Mouse (Mus musculus) embryonic facial prominence, embryonic 13.5 days (tissue): ENCODE measurements around the gene Ppp1cc. TPM values are rescaled to one million over a fixed set of nuclear protein-coding genes. Genes with fewer than 3 reads are reported as not detected.

Experiments
- ATAC-seq: fragments of 200-750 bp; cut with Nextera tagmentation; 2 replicates; pipeline ENCODE4 v1.8.0; 2017; ENCODE audit warnings: low read depth; ENCODE audit not compliant: insufficient number of reproducible peaks, insufficient read depth, low FRiP score, low TSS enrichment
- H3K27ac ChIP-seq: fragments of 300-500 bp; sonication (generic); 2 replicates; pipeline ENCODE4 v1.5.1; 2015; ENCODE audit warnings: moderate library complexity, mild to moderate bottlenecking, inconsistent platforms
- H3K27me3 ChIP-seq: fragments of 300-500 bp; sonication (generic); 2 replicates; pipeline ENCODE4 v1.6.1; 2015; ENCODE audit warnings: mild to moderate bottlenecking, inconsistent platforms
- H3K36me3 ChIP-seq: fragments of 300-500 bp; sonication (generic); 2 replicates; pipeline ENCODE4 v1.6.1; 2015; ENCODE audit warnings: mild to moderate bottlenecking, inconsistent platforms
- H3K4me1 ChIP-seq: fragments of 300-500 bp; sonication (generic); 2 replicates; pipeline ENCODE4 v1.6.1; 2015; ENCODE audit warnings: inconsistent platforms
- H3K4me2 ChIP-seq: fragments of 300-500 bp; sonication (generic); 2 replicates; pipeline ENCODE4 v1.6.1; 2015; ENCODE audit warnings: moderate library complexity, mild to moderate bottlenecking, inconsistent platforms
- H3K4me3 ChIP-seq: fragments of 300-500 bp; sonication (generic); 2 replicates; pipeline ENCODE4 v1.5.1; 2015; ENCODE audit warnings: mild to moderate bottlenecking, inconsistent platforms
- H3K9ac ChIP-seq: fragments of 300-500 bp; sonication (generic); 2 replicates; pipeline ENCODE4 v1.6.1; 2015; ENCODE audit warnings: mild to moderate bottlenecking, inconsistent platforms
- H3K9me3 ChIP-seq: fragments of 300-500 bp; sonication (generic); 2 replicates; pipeline ENCODE4 v1.6.1; 2016; ENCODE audit warnings: inconsistent platforms
- WGBS: fragments of 180-500 bp; shearing (Covaris S2); methylation state at CpG from one replicate; pipeline ENCODE4 v1.1.7; 2015; ENCODE audit warnings: mixed read lengths; 5-methylcytosine and 5-hydroxymethylcytosine counted together
- polyA plus RNA-seq: library from polyadenylated mRNA; unstranded; fragments of >200 nt; fragmentation: Nextera tagmentation; extraction: Ambion mirVana; gene quantifications from 2 replicates; pipeline ENCODE4 v1.2.1, GENCODE M21; 2015

Gene Ppp1cc
- polyA plus RNA-seq, result 237 and 249 TPM in 2 replicates

DNA sequence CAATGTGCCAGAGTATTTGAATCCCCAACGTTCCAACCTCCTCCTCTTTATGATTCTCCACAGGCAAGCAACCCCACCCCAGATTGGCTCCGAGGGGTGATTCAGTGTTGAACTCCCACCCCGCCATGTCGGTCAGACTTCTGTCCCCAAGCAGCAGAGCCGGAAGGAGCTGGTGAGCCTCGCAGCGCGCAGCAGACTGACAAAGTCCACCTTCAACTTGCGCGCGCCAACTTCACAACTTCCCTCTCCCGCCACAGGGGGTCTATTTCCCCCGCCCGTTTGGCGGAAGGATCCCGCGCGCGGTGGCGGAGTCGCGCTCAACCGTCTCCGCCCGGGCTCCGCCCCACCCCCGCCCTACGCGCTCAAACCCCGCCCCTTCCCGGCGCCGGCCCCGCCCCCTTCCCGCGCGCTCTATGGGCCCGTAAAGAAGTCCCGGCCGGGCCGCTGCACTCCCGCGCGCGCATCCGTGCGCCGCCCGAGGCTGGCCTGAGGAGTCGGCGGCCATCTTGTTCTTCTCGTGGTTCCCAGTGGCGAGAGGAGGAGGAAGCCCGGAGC, at the start of gene Ppp1cc:
Gene Ppp1cc (plus strand): TSS at position 452 of the 555 bp plus-strand sequence.
- peak within 1 kb of the TSS; percentile 92 for H3K4me3 ChIP-seq
- H3K9me3 ChIP-seq, result no peaks in the 10 kb centered on the region
- ATAC-seq, result peak; percentile 91
- H3K27ac ChIP-seq, result peak within 1 kb of the TSS; percentile 91
- no peaks in the 10 kb centered on the region for H3K27me3 ChIP-seq
- peaks cover 15% of the 10 kb centered on the region for H3K36me3 ChIP-seq
- H3K9ac ChIP-seq, result peak within 1 kb of the TSS; percentile 93
- under 1% methylated on average over 54 of the region's 54 CpGs for WGBS
- H3K4me2 ChIP-seq, result peak within 1 kb of the TSS; percentile 84
- H3K4me1 ChIP-seq, result peaks cover 50% of the 10 kb centered on the region

- no peak for ATAC-seq
- Histone ChIP-seq H3K36me3 (no peaks in the 10 kb centered on the region), H3K27me3 (no peaks in the 10 kb centered on the region), H3K4me2 (no peak overlapping the region), H3K27ac (no peak overlapping the region), H3K4me3 (no peak overlapping the region), H3K9ac (no peak overlapping the region), H3K4me1 (no peaks in the 10 kb centered on the region), H3K9me3 (no peaks in the 10 kb centered on the region)
- WGBS, result 51% methylated on average over 16 of the region's 16 CpGs
These were observed 48.6 kb upstream of the Ppp1cc start for GRCm38 (mm10) chr5:122109325-122110060.

GRCm38 (mm10) chr5:122110625-122111024, 47.5 kb upstream of the Ppp1cc start:
- no peak overlapping the region for H3K4me3 ChIP-seq
- no peak overlapping the region for H3K27ac ChIP-seq
- H3K27me3 ChIP-seq, result no peaks in the 10 kb centered on the region
- no peak overlapping the region for H3K9ac ChIP-seq
- no peak for ATAC-seq
- no peaks in the 10 kb centered on the region for H3K36me3 ChIP-seq
- no peaks in the 10 kb centered on the region for H3K9me3 ChIP-seq
- H3K4me1 ChIP-seq, result no peaks in the 10 kb centered on the region
- H3K4me2 ChIP-seq, result no peak overlapping the region
- 91% methylated on average over 13 of the region's 13 CpGs for WGBS

GRCm38 (mm10) chr5:122111091-122111932, 46.8 kb upstream of the Ppp1cc start:
- no peak overlapping the region for H3K27ac ChIP-seq
- no peak overlapping the region for H3K4me2 ChIP-seq
- WGBS, result 69% methylated on average over 26 of the region's 26 CpGs
- H3K9ac ChIP-seq, result 0 out of 2 replicates have a peak overlapping the region, but pooled peaks have one; percentile 27
- no peaks in the 10 kb centered on the region for H3K27me3 ChIP-seq
- H3K9me3 ChIP-seq, result no peaks in the 10 kb centered on the region
- no peaks in the 10 kb centered on the region for H3K4me1 ChIP-seq
- no peaks in the 10 kb centered on the region for H3K36me3 ChIP-seq
- no peak overlapping the region for H3K4me3 ChIP-seq
- no peak for ATAC-seq

- Histone ChIP-seq H3K4me2 (no peak overlapping the region), H3K27ac (no peak overlapping the region), H3K9me3 (no peaks in the 10 kb centered on the region), H3K36me3 (no peaks in the 10 kb centered on the region), H3K4me3 (no peak overlapping the region), H3K4me1 (no peaks in the 10 kb centered on the region), H3K27me3 (no peaks in the 10 kb centered on the region), H3K9ac (0 out of 2 replicates have a peak overlapping the region, but pooled peaks have one; percentile 27)
- no peak for ATAC-seq
- WGBS, result 43% methylated on average over 4 of the region's 4 CpGs
These were observed 46.2 kb upstream of the Ppp1cc start for GRCm38 (mm10) chr5:122111933-122112248.

DNA sequence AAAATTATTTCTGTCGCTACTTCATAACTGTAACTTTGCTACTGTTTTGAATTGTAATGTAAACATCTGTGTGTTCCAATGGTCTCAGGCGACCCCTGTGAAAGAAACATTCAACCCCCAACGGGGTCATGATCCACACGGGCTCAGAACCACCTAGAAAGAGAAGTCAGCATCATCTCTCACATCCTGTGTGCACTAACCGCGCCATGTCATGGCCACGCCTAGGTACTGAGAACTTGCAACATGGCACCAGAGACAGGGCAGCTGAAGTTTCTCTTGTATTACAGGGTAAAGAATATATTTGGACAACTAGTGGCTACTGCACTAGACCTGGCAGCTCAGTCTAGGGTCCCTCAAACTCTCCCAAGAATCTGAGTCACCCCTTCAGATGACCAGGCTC, 44.6 kb upstream of the Ppp1cc start:
- H3K27me3 ChIP-seq, result no peaks in the 10 kb centered on the region
- H3K9me3 ChIP-seq, result no peaks in the 10 kb centered on the region
- no peak overlapping the region for H3K4me2 ChIP-seq
- H3K9ac ChIP-seq, result no peak overlapping the region
- no peaks in the 10 kb centered on the region for H3K36me3 ChIP-seq
- 77% methylated on average over 7 of the region's 7 CpGs for WGBS
- no peaks in the 10 kb centered on the region for H3K4me1 ChIP-seq
- H3K4me3 ChIP-seq, result no peak overlapping the region
- no peak overlapping the region for H3K27ac ChIP-seq
- no peak for ATAC-seq

DNA sequence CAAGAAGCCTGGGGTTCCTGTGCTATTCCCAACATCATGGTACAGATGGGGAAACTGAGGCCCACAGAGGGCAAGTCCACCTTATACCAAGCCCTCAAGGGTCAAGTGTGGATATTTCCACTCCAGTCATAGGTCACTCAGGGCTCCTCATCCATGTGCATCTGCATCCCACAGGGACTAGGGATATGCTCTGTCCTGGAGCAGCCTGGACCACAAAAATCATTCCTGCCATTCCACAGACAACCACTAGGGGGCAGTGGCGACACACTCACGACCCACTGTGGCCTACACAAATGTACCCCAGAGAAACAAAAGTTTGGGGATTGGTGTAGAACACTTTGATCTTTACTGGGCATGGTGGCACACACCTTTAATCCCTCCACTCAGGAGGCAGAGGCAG, 43.9 kb upstream of the Ppp1cc start:
- no peak for ATAC-seq
- no peaks in the 10 kb centered on the region for H3K27me3 ChIP-seq
- no peak overlapping the region for H3K4me2 ChIP-seq
- no peaks in the 10 kb centered on the region for H3K4me1 ChIP-seq
- no peaks in the 10 kb centered on the region for H3K36me3 ChIP-seq
- no peak overlapping the region for H3K4me3 ChIP-seq
- no peak overlapping the region for H3K9ac ChIP-seq
- H3K9me3 ChIP-seq, result no peaks in the 10 kb centered on the region
- H3K27ac ChIP-seq, result no peak overlapping the region
- 3% methylated on average over 2 of the region's 2 CpGs for WGBS

DNA sequence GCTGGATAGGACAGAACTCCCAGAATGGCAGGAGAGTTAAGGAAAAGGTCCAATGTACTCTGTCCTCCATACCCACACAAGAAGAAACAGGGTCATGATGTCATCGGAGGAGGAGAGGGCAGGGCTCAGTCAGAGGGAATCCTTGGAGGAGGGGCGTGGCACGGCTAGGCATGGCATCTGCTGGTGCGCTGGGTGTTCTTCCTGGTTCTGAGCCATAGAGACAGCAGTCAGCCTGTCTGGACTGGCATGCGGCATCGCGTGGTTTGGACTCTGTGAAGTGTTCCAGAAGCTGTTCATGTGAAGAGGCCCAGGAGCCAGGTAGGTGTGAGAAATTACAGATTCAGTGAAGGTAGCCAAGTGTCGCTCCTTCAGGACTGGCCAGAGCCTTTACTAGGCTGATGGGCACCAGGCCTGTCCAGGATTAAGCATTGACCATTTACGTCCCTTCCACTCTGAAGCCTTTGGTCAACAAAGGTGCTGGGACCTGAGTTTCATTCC, 42.8 kb upstream of the Ppp1cc start:
- ATAC-seq, result no peak
- H3K4me2 ChIP-seq, result no peak overlapping the region
- 94% methylated on average over 9 of the region's 9 CpGs for WGBS

DNA sequence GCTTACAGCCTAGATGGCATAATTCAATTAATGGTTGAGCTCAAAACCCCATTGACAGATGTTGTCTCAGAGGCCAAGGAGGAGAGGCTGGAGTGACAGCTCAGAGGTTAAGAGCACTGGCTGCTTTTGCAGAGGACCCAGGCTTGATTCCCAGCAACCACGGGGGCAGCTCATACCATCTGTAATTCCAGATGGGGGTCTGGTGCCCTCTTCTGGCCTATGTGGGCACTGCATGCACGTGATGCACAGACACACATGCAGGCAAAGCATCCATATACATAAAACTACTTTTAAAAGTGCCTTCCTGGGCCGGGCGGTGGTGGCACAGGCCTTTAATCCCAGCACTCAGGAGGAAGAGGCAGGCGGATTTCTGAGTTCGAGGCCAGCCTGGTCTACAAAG, 41.8 kb upstream of the Ppp1cc start:
- Histone ChIP-seq H3K9ac (no peak overlapping the region), H3K27ac (no peak overlapping the region), H3K4me1 (no peaks in the 10 kb centered on the region), H3K9me3 (no peaks in the 10 kb centered on the region), H3K36me3 (no peaks in the 10 kb centered on the region), H3K27me3 (no peaks in the 10 kb centered on the region), H3K4me3 (no peak overlapping the region), H3K4me2 (no peak overlapping the region)
- 79% methylated on average over 6 of the region's 6 CpGs for WGBS
- no peak for ATAC-seq

More for the DNA sequence above, 42.8 kb upstream of the Ppp1cc start:
- H3K4me1 ChIP-seq, result no peaks in the 10 kb centered on the region
- H3K4me3 ChIP-seq, result no peak overlapping the region
- no peak overlapping the region for H3K9ac ChIP-seq
- no peaks in the 10 kb centered on the region for H3K27me3 ChIP-seq
- H3K36me3 ChIP-seq, result no peaks in the 10 kb centered on the region
- no peaks in the 10 kb centered on the region for H3K9me3 ChIP-seq
- no peak overlapping the region for H3K27ac ChIP-seq

- peaks cover 6% of the 10 kb centered on the region; the same call in 1 of the 2 replicates for H3K4me1 ChIP-seq
- H3K27ac ChIP-seq, result no peak overlapping the region
- no peaks in the 10 kb centered on the region for H3K36me3 ChIP-seq
- WGBS, result 74% methylated on average over 8 of the region's 8 CpGs
- H3K4me3 ChIP-seq, result no peak overlapping the region
- no peak overlapping the region for H3K9ac ChIP-seq
- no peaks in the 10 kb centered on the region for H3K27me3 ChIP-seq
- ATAC-seq, result no peak
- no peaks in the 10 kb centered on the region for H3K9me3 ChIP-seq
- no peak overlapping the region for H3K4me2 ChIP-seq
These were observed 32.8 kb upstream of the Ppp1cc start for GRCm38 (mm10) chr5:122125211-122125760.

GRCm38 (mm10) chr5:122129068-122129655, 28.9 kb upstream of the Ppp1cc start:
- peak overlapping the region; percentile 54 for H3K9ac ChIP-seq

More at GRCm38 (mm10) chr5:122129068-122129655, 28.9 kb upstream of the Ppp1cc start:
- Histone ChIP-seq H3K4me1 (peaks cover 18% of the 10 kb centered on the region), H3K4me2 (peak overlapping the region; percentile 39), H3K4me3 (no peak overlapping the region), H3K36me3 (no peaks in the 10 kb centered on the region), H3K27ac (no peak overlapping the region), H3K27me3 (no peaks in the 10 kb centered on the region), H3K9me3 (no peaks in the 10 kb centered on the region)
- 28% methylated on average over 16 of the region's 16 CpGs for WGBS
- no peak for ATAC-seq
